Mouse (Mus musculus): ENCODE data around the gene Car3.
A peak's percentile ranks its signal among the peaks of the same experiment; 100 is the strongest.

Car3 gene

GRCm38 (mm10) chr3:14876325-14876918 lies 13.1 kb downstream of the Car3 start:
- no peak for DNase-seq

GRCm38 (mm10) chr3:14877251-14877909 lies 14.1 kb downstream of the Car3 start:
- DNase-seq, result no peak

- no peak for DNase-seq
These were observed 15.5 kb downstream of the Car3 start for GRCm38 (mm10) chr3:14878749-14879223.

GRCm38 (mm10) chr3:14879293-14879692 lies 16.0 kb downstream of the Car3 start:
- DNase-seq, result no peak

GRCm38 (mm10) chr3:14880277-14880676 lies 17.0 kb downstream of the Car3 start:
- no peak for DNase-seq

- no peak for DNase-seq
These were observed 18.7 kb downstream of the Car3 start for GRCm38 (mm10) chr3:14882005-14882404.

GRCm38 (mm10) chr3:14882756-14883155 lies 19.4 kb downstream of the Car3 start:
- no peak for DNase-seq

GRCm38 (mm10) chr3:14884826-14885225 lies 21.5 kb downstream of the Car3 start:
- no peak for DNase-seq

GRCm38 (mm10) chr3:14886102-14887098 lies 23.1 kb downstream of the Car3 start, which contains the start of gene Car2:
Car2 (plus strand) TSS chr3:14886273.
- peak; percentile 88 for DNase-seq

GRCm38 (mm10) chr3:14887134-14887666 lies 23.9 kb downstream of the Car3 start:
- DNase-seq, result no peak

GRCm38 (mm10) chr3:14887686-14888295 lies 24.5 kb downstream of the Car3 start:
- peak; percentile 44 to 56 for DNase-seq

GRCm38 (mm10) chr3:14888549-14888948 lies 25.2 kb downstream of the Car3 start:
- no peak for DNase-seq

GRCm38 (mm10) chr3:14889085-14889484 lies 25.8 kb downstream of the Car3 start:
- no peak for DNase-seq

GRCm38 (mm10) chr3:14889716-14890409 lies 26.6 kb downstream of the Car3 start:
- peak; percentile 52 to 63 for DNase-seq

GRCm38 (mm10) chr3:14892991-14893390 lies 29.7 kb downstream of the Car3 start:
- DNase-seq, result no peak

- no peak for DNase-seq
These were observed 30.4 kb downstream of the Car3 start for GRCm38 (mm10) chr3:14893700-14894099.

- no peak for DNase-seq
These were observed 32.0 kb downstream of the Car3 start for GRCm38 (mm10) chr3:14895333-14895732.

- no peak for DNase-seq
These were observed 34.5 kb downstream of the Car3 start for GRCm38 (mm10) chr3:14897770-14898169.

GRCm38 (mm10) chr3:14903380-14903779 lies 40.1 kb downstream of the Car3 start:
- DNase-seq, result no peak

GRCm38 (mm10) chr3:14904165-14904564 lies 40.9 kb downstream of the Car3 start:
- no peak for DNase-seq

GRCm38 (mm10) chr3:14907271-14907670 lies 44.0 kb downstream of the Car3 start:
- DNase-seq, result no peak

Data from lung, postnatal 4 days (tissue).